In genomic region chr4:83417160-83417819, GRCm38 (mm10) we compare ENCODE assay signal across 8 mouse cellular contexts. TPM values are rescaled to one million over a fixed set of nuclear protein-coding genes. Genes with fewer than 3 reads are reported as not detected.
A peak's percentile ranks its signal among the peaks of the same experiment; 100 is the strongest.
DNase-seq lines count a peak whose midpoint lies in the region; ATAC-seq and TF ChIP-seq lines count a peak whose summit lies in the region.

TSS of gene Snapc3 (plus strand) at chr4:83417724.

- H3K4me2 ChIP-seq in embryonic facial prominence, embryonic 15.5 days (replicated peaks): peak within 1 kb of the TSS; percentile 50
- H3K4me2 ChIP-seq in limb, embryonic 14.5 days (replicated peaks; ENCODE audit: low read depth, low read length, severe bottlenecking): peak within 1 kb of the TSS; percentile 62
- peak within 1 kb of the TSS; percentile 52 for H3K4me2 ChIP-seq in midbrain, postnatal 0 days (ENCODE audit: low read depth, low read length, poor library complexity, severe bottlenecking)

- H3K36me3 ChIP-seq in embryonic facial prominence, embryonic 15.5 days: no peaks in the 10 kb centered on the region
- H3K36me3 ChIP-seq in limb, embryonic 14.5 days (ENCODE audit: control insufficient read depth, insufficient read depth, low read length): no peaks in the 10 kb centered on the region
- H3K36me3 ChIP-seq in midbrain, postnatal 0 days (ENCODE audit: insufficient read depth, low read length): no peaks in the 10 kb centered on the region

- no peaks in the 10 kb centered on the region for H3K9me3 ChIP-seq in embryonic facial prominence, embryonic 15.5 days (replicated peaks)
- no peaks in the 10 kb centered on the region for H3K9me3 ChIP-seq in limb, embryonic 14.5 days (ENCODE audit: control insufficient read depth, low read length)
- H3K9me3 ChIP-seq in midbrain, postnatal 0 days (ENCODE audit: low read length): no peaks in the 10 kb centered on the region

- peak; percentile 93 for DNase-seq in 416B (ENCODE audit: low read depth)
- DNase-seq in heart, adult 8-10 months (ENCODE audit: low spot score): peak; percentile 96
- peak; percentile 97 for DNase-seq in kidney, adult 9 months
- peak; percentile 96 for DNase-seq in limb, embryonic 14.5 days (ENCODE audit: low spot score)
- peak; percentile 97 for DNase-seq in midbrain, postnatal 0 days (ENCODE audit: low spot score)
- DNase-seq in spleen, postnatal 14 days (ENCODE audit: low spot score in 2 of 2): peak; percentile 90 to 94

- no peaks in the 10 kb centered on the region for H3K27me3 ChIP-seq in embryonic facial prominence, embryonic 15.5 days
- no peaks in the 10 kb centered on the region for H3K27me3 ChIP-seq in limb, embryonic 14.5 days (ENCODE audit: control insufficient read depth, insufficient read depth, low read length)
- H3K27me3 ChIP-seq in midbrain, postnatal 0 days (ENCODE audit: insufficient read depth, low read length): no peaks in the 10 kb centered on the region

- H3K4me1 ChIP-seq in bone marrow, adult 2 months (ENCODE audit: control insufficient read depth, insufficient read depth, low read length): no peaks in the 10 kb centered on the region; the same call in 1 of the 2 replicates
- peaks cover 9% of the 10 kb centered on the region; the same call in 1 of the 2 replicates for H3K4me1 ChIP-seq in embryonic facial prominence, embryonic 15.5 days
- peaks cover 10% of the 10 kb centered on the region; the same call in 1 of the 2 replicates for H3K4me1 ChIP-seq in limb, embryonic 14.5 days (ENCODE audit: control insufficient read depth, insufficient read depth, low read length)
- no peaks in the 10 kb centered on the region for H3K4me1 ChIP-seq in midbrain, postnatal 0 days (ENCODE audit: insufficient read depth, low read length)

- peak; percentile 88; the same call in 1 of the 2 replicates for TF ChIP-seq POLR2A in bone marrow, adult 2 months (IDR thresholded peaks at IDR 0.05; ENCODE audit: borderline replicate concordance, control insufficient read depth, low read depth, low read length)
- TF ChIP-seq POLR2A in limb, embryonic 14.5 days (IDR thresholded peaks at IDR 0.05; ENCODE audit: borderline replicate concordance, extremely low read depth, insufficient read depth, insufficient read length): peak; percentile 85; the same call in 1 of the 2 replicates

- TF ChIP-seq CTCF in bone marrow, adult 2 months (IDR thresholded peaks at IDR 0.05; ENCODE audit: control insufficient read depth, insufficient read depth, low read length): no peak
- peak; percentile 42 for TF ChIP-seq CTCF in midbrain, postnatal 0 days (IDR thresholded peaks at IDR 0.05)

- H3K4me3 ChIP-seq in bone marrow, adult 2 months (replicated peaks; ENCODE audit: control insufficient read depth, low read depth, low read length): peak within 1 kb of the TSS; percentile 99
- peak within 1 kb of the TSS; percentile 97 for H3K4me3 ChIP-seq in embryonic facial prominence, embryonic 15.5 days (replicated peaks)
- peak within 1 kb of the TSS; percentile 86 for H3K4me3 ChIP-seq in limb, embryonic 14.5 days (replicated peaks; ENCODE audit: low read length)
- peak within 1 kb of the TSS; percentile 92 for H3K4me3 ChIP-seq in midbrain, postnatal 0 days (ENCODE audit: low read depth, low read length)

- H3K27ac ChIP-seq in bone marrow, adult 2 months (ENCODE audit: control insufficient read depth, insufficient read depth, low read depth, low read length, poor library complexity): peak within 1 kb of the TSS; percentile 16
- H3K27ac ChIP-seq in embryonic facial prominence, embryonic 15.5 days (replicated peaks): peak within 1 kb of the TSS; percentile 85
- H3K27ac ChIP-seq in limb, embryonic 14.5 days (replicated peaks; ENCODE audit: low read depth, low read length): peak within 1 kb of the TSS; percentile 79
- peak within 1 kb of the TSS; percentile 89 for H3K27ac ChIP-seq in midbrain, postnatal 0 days (ENCODE audit: low read depth, low read length)

- peak; percentile 99 for ATAC-seq in embryonic facial prominence, embryonic 15.5 days (ENCODE audit: insufficient number of reproducible peaks, low FRiP score, low TSS enrichment, low read depth)
- peak; percentile 99 for ATAC-seq in limb, embryonic 14.5 days (ENCODE audit: low FRiP score, low read depth)
- ATAC-seq in midbrain, postnatal 0 days (ENCODE audit: low FRiP score): peak; percentile 98

- WGBS in bone marrow, adult 2 months: under 1% methylated on average over 41 of the region's 41 CpGs
- under 1% methylated on average over 41 of the region's 41 CpGs for WGBS in embryonic facial prominence, embryonic 15.5 days
- WGBS in limb, embryonic 14.5 days: 2% methylated on average over 34 of the region's 41 CpGs
- under 1% methylated on average over 41 of the region's 41 CpGs for whole genome bisulfite sequencing in midbrain, postnatal 0 days

- H3K9ac ChIP-seq in embryonic facial prominence, embryonic 15.5 days: peak within 1 kb of the TSS; percentile 81
- H3K9ac ChIP-seq in limb, embryonic 14.5 days (ENCODE audit: low read depth, low read length, severe bottlenecking): peak within 1 kb of the TSS; percentile 91
- peak within 1 kb of the TSS; percentile 93 for H3K9ac ChIP-seq in midbrain, postnatal 0 days (replicated peaks; ENCODE audit: low read length, poor library complexity, severe bottlenecking)

RNA-seq across cellular contexts. Expression of gene Snapc3, which starts in this region (rescaled TPM):
- polyA plus RNA-seq in bone marrow, adult 2 months (2011; ENCODE audit: insufficient read depth, insufficient read length, low replicate concordance, missing spikeins): 9.8 and 22.3 TPM in 2 replicates
- polyA plus RNA-seq in embryonic facial prominence, embryonic 15.5 days (2015; fragmentation: Nextera tagmentation; extraction: Ambion mirVana): 41.4 and 44.8 TPM in 2 replicates
- total RNA-seq in heart, adult 8-10 months (2022): 10 to 100 TPM; 13.0 to 17.1 (median 16.6) TPM
- 41.2 and 45.3 TPM in 2 replicates for polyA plus RNA-seq in limb, embryonic 14.5 days (2012; rRNA removed)
- polyA plus RNA-seq in limb, embryonic 14.5 days (2014; fragmentation: Nextera tagmentation; extraction: Ambion mirVana): 39.2 and 42.4 TPM in 2 replicates
- 38.0 and 40.5 TPM in 2 replicates for total RNA-seq in midbrain, postnatal 0 days (2014; rRNA removed)
- polyA plus RNA-seq in midbrain, postnatal 0 days (2015; fragmentation: Nextera tagmentation; extraction: Ambion mirVana): 33.3 and 33.9 TPM in 2 replicates

Comparison
In these comparisons a context has a peak if more than half of its experiments do, and no peak if none do; other contexts are left out.
1. Peak in every context shown above with its lines: DNase-seq, ATAC-seq, H3K4me3 ChIP-seq and H3K27ac ChIP-seq.
2. H3K27ac ChIP-seq: peak in every context shown above with its lines; median percentile 89 in midbrain, postnatal 0 days; 85 in embryonic facial prominence, embryonic 15.5 days; 79 in limb, embryonic 14.5 days; 16 in bone marrow, adult 2 months.